Mouse (Mus musculus): Measurements from ENCODE around the gene Pex10.
"Not testable (repeated sequence)": the region's sequence is repeated elsewhere in the genome, so short reads cannot be mapped to it uniquely, and the experiment has no call there.

Pex10 gene

DNA sequence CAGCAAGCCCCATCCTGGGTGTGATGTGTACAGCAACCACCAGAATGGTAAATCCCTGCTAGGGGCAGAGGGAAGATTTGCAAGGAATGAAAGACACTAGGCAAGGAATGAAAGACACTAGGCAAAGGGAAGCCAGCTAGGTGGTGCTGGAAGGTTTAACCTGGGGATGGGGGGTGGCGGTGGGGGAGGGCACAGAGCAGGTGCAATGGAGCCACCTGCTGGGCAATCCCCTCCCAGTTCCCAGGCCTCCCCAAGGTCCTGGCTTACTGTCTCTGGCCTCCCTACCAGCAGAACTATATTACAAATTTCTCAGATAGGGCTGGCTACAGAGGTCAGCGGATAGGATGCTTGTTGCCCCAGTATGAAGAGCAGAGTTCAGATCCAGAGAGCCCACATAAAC is 2.3 kb upstream of the Pex10 start:
- no peak for DNase-seq (ENCODE audit: low spot score in 2 of 2)

DNA sequence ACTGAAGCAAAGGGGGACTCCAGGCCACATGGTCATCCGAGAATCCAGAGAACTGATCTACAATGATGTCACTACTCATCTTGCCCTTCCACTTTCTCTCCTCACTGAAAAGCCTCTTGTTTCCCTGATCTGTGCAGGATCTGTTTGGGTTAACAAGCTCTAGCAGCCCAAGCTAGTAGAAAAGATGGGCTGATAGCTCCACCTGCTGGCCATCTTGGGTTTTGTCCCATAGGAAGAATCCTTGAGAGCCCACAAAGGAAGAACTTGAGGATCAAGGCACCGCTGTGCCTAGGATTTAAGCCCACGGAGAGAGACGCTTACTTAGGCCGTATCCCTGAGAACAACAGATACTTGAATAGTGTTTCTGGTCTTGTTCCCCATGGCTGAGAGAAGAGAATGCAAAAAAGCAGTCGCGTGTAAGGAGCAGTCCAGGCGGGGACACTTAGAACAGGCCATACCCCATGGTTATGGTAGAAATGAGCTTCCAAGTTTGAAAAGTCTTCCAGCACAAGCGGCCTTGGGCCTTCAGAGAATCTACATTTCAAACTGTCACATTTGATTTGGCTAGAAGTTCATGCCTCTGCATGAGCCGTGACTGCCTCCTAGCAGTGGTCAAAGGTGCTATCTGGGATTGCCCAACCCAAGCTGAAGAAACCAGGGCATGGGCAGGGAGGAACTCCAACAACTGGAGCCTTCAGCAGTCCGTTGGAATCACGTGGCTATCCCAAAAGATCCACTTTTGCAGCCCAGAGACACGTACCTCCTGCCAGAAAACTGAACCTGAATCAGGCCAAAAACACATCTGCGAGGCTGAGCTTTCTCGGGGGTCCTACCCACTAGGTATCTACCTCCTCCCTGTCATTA is 614 bp upstream of the Pex10 start:
- peak; percentile 71 to 81 for DNase-seq (ENCODE audit: low spot score in 2 of 2)

DNA sequence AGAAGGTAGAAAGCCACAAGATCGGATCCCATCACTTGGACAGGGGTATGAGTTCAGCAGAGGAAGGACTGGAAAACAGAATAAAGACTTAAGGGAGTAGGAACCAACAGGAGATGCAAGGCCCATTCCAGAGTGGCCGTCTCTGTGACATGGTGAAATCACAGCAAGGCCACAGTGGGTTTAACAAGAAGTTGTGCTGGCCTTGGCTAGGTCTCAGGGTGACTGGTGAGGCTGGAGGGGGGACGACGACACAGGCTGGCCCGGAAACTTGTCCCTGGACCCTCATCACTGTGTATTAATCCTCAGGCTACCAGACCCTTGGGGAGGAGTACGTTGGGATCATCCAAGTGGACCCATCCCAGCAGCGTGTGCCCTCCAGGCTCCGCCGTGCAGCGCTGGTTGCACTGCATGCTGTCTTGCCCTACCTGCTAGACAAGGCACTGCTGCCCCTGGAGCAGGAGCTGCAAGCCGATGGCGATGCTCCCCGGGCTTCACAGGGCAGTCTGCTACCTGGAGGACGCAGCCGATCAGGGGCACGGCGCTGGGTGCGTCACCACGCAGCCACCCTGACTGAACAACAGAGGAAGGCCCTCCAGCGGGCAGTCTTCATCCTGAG is 1.6 kb downstream of the Pex10 start:
- no peak for DNase-seq (ENCODE audit: low spot score in 2 of 2)

DNA sequence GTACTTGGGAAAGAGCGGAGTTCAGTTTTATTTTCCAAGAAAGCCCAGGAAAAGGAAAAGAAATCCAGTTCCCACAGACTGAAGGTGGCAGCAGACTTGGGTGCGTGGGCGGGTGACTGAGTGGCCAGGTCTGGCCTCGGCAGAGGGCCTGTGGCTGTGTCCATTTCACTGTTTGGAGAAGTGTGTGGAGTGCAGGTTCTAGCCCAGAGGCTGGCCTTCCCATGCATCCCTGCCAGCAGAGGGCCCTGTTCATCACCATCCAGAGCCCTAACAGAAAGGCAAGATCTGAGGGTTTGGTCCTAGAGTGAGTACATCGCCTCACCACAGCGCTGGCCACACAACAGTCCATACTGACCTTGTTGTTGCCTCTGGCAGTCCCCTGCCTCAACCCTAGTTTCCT is 2.4 kb downstream of the Pex10 start:
- DNase-seq (ENCODE audit: low spot score in 2 of 2): no peak

DNA sequence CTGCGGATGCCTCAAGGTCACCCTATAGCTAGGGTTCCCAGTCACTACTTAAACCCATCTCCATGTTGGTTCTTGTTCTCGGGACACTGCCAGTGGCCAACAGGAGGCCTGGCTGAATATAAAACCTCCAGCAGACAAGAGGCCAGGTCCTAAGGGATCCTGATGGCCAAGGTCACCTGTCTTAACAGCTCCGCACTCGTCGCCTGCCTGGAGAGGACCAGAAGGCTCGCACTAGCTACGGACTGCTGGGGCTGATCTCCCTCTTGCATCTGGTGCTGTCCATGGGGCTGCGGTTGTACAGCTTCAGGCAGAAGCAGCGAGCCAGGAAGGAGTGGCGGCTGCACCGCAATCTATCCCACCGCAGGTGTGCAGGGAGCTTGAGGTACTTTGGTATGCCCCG is 3.4 kb downstream of the Pex10 start:
- no peak for DNase-seq (ENCODE audit: low spot score in 2 of 2)

DNA sequence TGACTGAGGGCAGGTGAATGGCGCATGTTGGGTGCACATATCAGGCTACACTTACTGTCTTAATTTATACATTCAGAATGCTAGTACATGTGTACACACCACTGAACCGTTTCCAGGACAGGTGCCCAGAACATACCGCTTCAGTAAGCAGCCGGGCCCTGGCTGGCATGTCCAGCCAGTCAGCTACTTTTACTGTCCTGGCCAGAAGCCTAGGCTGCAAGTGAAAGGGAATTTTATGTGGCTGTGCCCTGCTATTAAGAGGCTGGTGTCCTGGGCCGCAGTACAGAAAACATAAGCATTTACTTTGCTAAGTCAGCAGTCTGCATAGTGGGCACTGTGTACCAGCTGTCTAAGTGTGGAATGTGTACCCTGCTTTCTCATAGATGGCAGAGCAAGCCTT is 4.1 kb downstream of the Pex10 start:
- DNase-seq (ENCODE audit: low spot score in 2 of 2): no peak

DNA sequence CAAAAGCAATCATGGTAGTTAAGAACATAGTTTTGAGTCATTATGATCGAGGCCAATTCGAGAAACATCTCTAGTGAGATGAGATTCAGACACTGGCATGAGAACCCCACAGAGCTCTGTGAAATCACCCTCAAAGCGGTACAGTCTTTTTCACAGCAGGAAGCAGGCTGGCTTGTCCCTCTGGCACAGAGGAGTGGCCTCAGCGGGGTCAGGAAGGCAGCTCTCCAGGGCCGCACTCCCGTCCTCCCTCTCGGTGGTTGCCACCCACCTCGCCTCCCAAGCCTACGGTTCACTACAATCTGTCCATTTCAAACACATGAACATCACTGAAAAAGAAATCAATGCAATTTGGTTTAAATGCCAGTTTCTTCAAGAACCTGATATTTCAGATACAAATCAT is 7.6 kb downstream of the Pex10 start:
- DNase-seq (ENCODE audit: low spot score in 2 of 2): no peak

DNA sequence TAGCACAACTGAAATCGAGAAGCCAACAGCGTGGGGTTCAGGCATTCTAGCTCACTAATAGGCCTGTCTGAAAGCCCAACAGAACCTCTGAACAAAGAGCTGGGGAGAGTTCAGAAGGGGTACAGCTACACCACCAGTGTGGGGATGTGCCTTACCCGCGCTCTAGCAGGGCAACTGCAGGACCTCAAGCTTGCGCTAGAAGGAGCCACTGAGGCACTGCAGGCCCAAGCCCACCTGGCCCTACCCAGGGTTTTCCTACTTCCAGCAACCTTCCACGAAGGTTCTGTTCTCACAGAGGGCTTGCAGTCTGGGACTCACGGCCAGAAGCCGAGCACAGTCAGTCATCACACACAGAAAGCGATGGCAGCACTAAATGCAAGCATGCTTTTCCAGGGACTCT is 8.3 kb downstream of the Pex10 start:
- no peak for DNase-seq (ENCODE audit: low spot score in 2 of 2)

DNA sequence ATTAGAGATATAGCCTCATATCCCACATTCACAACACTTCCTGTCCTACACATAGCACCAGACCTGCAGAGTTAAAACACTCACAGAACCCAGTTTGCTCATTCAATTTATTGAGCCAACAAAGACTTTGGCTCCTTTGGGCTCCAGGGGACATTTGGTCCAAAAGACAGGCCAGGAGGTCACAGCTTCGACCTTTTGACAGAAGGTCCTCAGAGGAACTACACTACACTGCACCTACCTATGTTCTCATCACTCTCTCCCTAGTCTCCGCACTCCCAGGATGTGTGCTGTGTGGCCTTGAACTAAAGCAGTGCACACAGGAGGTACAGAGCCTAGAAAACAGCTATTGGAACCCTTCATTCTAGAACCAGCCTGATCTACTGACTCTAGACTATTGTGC is 9.0 kb downstream of the Pex10 start:
- DNase-seq (ENCODE audit: low spot score in 2 of 2): no peak

DNA sequence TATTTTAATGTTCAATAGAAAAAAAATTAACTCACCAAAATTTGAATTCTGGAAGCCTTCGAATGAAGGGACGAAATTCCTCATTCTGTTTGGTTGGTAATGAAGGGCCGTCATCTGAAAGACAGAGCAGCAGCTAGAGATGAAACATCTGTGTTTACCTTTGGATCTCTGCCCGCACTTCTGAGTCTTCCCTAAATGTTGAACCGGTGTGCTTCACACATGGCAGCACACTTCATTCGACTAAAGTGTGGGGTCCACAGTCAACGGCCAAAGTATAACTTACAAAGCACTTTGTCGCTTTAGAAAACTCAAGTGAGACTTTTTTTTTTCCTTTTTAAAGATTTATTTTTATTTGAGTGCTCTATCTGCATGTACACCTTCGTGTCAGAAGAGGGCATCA is 9.9 kb downstream of the Pex10 start:
- no peak for DNase-seq (ENCODE audit: low spot score in 2 of 2)

DNA sequence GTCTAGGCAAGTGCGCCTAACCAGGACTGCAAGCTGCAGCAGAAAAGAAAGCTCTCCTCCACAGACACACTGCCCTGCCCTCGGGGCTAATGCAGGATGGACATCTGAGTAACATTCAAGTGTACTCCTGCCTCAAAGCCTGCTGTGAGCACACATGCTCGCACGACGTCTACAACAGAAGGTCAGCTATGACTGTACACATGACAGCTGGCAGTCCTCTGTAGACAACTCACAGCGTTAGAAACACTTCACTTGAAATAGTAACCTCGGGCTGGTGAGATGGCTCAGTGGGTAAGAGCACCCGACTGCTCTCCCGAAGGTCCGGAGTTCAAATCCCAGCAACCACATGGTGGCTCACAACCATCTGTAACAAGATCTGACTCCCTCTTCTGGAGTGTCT is 12.0 kb downstream of the Pex10 start:
- not testable (repeated sequence) for DNase-seq (ENCODE audit: low spot score in 2 of 2)

DNA sequence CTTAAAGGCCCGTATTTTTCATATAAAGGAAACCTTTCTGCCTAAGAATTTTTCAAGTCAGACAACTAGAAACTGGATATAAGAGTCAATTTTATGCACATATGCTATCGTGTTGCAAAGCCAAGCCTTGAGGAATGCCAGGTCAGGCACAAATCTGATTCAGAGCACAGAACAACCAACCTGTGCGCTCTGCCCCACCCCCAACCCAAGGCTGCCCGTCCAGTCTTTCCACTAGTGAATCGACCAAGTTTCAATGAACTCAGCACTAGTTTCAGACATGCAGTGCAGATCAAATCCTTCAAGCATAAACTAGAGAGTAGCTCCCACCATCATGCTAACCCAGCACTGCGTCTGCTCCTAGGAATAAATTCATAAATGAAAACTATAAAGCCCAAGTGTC is 12.8 kb downstream of the Pex10 start:
- no peak for DNase-seq (ENCODE audit: low spot score in 2 of 2)

DNA sequence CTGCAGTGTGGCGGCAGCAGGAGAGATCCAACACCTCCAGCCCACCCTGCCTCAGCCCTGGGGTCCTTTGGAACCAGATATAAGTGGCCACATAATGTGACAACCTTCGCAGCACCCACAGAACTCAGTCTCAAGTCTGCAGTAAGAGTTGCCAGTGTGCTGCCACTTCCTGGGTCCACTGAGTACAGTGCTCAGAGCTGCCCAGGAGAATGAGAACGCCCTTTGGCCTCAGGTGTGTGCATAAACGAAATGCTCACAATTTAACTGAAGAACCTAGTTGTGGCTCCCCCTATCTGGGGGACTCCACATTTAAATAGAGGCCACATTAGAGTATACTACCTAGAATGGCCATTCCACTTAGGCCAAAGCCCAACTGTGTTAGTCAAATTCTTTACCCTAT is 16.7 kb downstream of the Pex10 start:
- DNase-seq (ENCODE audit: low spot score in 2 of 2): no peak

DNA sequence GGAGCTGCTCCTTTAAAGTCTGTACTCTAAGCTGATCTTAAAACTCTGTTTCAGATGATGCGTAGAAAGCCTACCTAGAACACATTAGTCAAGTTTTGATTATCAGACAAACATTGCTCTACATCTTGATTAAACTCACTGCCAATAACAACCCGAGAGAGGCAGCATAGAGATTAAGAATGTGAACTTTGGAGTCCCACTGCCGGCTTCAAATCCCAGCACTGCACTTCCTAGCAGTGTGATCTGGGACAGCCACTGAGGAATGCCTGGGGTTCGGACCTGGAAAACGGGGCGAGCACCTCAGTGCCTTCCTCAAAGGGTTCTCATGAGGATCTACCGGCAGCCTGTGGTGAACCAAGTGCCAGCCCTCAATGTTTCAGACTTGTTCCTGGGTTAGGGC is 17.5 kb downstream of the Pex10 start:
- no peak for DNase-seq (ENCODE audit: low spot score in 2 of 2)

DNA sequence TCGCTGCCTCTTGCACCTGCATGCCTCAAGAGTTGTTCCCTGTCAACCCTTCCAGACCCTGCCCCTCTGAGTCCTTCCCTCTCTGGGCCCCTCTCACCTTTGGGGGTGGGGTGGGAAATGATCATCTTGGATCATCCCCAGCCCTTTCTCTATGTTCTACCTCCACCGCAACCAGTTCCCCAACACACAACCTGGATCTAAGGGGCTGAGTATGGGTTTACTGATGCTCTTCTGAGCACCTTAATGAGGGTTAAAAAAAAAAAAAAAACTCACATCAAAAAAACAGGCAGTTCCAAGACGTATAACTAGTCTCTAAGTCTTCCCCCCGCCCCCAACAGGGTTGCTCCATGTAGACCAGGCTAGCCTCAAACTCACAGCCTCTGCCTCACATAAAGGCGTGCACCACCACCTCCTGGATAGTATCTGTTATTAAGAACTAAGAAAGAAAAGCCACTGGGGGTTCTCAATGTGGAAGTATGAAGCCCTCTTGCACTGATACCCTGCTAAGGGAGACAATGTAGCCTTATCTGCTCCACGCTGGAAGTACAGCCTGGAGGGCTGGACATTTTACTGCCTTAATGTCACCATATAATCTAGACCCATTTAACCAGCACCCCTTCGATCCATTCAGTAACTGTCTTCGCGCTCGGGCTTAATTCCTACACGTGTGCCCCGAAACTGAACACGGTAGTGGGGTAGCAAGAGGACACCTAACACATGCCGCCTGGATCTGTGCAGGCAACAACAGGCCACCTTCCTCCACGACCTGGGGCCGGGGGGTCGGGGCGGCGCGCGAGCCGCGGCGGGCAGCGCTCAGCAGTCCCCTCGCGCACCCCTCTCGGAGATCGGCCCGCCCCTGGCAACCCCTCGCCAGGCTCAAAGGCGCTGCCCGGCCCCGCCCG is 18.6 kb downstream of the Pex10 start:
- peak in 1 of 2 experiments; percentile 15 for DNase-seq (ENCODE audit: low spot score in 2 of 2)

DNA sequence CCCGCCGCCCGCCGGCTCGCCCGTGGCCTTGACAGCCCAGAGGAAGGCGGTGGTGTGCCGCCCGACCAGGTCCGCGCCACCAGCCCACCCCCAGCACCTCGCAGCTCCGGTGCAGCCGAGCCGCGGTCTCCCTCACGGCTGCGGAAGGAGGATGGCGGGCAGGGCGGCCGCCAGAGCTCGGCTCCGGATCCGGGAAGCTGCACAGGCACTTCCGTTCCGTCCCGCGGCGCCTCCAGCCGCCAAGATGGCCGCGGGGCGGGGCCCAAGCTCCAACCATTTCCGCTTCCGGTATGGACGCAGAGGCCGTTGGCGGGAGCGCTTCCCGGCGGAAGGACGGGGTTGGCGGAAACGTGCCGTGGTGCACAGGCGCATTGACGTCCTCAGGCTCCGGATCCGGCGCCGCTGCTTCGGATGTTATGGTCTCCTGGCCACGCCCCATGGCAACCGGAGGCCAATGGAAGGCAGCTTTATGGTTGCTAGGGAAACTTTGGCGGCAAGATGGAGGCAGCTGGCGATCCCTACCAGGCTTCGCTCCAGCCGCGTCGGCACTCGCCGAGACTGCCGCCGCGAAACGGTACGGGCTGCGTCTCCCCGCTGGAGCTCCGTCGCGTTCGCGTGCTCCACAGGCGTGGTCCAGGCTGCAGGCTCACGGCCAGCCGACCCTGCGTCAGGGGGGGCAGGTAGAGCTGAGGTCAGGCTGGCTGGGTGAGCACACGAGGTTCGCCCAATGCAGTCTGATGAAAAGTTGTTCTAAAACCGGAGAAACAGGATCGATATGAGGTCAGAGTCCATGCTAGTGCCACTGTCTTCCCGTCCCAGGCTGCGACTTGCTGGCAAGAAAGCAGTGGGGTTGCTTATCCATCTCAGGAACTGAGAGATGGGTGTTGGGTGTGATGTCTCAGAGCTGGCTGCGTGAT is 19.6 kb downstream of the Pex10 start, which contains the start of the genes Rer1 and Morn1:
TSS of gene Rer1 (minus strand) at position 275 of the 917 bp plus-strand sequence.
TSS of gene Morn1 (plus strand) at position 470 of the 917 bp plus-strand sequence.
- DNase-seq (ENCODE audit: low spot score in 2 of 2): peak; percentile 99 to 100

DNA sequence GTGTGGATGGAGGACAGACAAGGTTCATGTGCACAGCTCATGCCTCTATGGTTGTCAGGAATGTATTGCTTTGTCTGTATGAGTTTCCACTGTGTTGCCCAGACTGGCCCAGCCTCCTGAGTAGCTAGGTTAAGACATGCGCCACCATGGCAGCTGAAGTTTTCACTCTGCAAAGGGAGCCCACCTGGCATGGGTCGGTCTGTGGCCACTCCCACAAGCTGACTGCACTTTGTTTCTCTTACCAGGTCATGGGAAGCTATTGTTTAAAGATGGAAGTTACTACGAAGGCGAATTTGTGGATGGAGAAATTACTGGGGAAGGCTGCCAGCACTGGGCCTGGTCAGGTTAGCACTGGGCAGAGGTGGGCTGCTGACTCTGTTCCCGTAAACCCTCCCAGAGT is 22.4 kb downstream of the Pex10 start:
- no peak for DNase-seq (ENCODE audit: low spot score in 2 of 2)

DNA sequence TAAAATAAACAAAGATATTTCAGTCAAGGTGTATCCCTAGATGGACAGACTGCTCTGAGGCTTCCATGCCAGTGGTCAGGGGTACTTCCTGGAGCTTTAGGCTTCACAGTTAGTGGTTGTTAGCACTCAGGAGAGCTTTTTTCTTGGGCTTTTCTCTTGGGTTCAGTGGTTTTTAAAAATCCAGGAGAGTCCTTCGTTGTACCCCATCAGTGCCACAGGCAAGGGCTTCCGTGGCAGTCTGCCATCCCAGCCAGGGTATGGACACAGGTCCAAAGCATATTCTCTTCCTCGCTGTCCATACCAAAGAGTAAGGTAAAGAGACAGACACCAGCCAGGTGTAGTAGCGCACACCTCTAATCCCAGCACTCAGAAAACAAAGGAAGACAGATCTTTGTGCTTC is 23.3 kb downstream of the Pex10 start:
- DNase-seq (ENCODE audit: low spot score in 2 of 2): no peak

DNA sequence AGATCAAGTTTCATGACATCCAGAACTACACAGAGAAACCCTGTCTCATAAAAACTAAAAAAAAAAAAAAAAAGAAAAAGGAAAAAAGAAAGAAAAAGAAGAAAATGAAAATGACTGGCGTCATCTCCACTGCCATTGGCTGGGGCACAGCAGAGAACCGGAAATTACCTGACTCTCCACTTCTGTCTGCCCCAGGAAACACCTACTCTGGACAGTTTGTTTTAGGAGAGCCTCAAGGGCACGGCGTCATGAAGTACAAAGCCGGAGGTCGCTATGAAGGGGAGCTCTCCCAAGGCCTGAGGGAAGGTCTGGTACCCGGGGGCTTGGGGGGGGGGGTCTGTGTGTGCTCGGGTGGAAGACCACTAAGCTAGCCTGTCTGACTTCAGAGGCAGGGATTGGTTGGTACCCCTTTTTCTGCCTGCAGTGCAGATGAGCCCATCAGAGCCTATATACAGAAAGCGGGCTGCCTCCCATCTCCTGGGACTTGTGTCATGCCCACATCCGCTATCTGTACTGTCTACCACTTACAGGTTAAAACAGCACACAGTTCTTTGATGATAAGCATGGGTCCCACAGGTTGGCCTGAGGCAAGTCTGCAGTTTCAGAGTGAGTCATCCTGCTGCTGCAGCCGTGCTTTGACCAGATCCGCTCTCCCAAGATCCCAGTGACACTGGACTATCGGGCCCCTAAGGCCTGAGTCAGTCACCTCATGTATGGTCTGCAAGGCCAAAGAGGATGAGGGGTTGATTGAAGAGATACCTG is 24.1 kb downstream of the Pex10 start:
- DNase-seq (ENCODE audit: low spot score in 2 of 2): no peak

DNA sequence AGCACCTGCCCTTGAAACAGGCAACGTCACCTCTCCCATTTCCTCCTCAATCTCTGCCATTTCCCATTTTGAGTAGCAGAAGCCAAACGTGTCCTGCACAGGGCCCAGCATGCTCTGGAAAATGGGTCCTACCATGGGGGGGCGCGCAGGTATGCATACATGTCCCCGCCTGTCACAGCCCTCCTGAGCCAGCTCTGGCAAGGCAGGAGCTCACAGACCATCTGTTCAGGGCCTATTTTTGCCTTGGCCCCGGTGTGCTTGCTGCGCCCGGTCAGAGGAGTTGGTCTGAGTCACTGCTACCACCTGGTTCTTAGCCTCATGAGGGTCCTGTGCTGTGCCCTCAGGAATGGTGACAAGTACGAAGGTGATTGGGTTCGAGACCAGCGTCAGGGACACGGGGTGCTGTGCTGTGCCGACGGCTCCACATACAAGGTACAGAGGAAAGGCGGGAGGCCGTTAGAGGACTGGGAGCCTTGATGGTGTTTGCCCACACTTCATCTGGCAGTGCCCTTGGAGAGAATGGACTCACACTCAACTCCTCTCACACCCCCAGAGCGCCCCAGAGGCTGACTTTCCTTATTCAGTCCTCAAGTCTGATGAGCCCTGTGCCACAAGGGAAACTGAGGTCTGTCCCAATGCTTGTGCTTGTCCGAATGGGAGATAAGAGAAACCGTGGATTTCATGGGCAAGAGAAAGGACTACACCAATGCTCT is 26.1 kb downstream of the Pex10 start:
- DNase-seq (ENCODE audit: low spot score in 2 of 2): no peak
